Mouse (Mus musculus) embryonic stem cell, embryonic (primary cell): ENCODE measurements at regions not wholly inside any gene's neighbourhood (a gene's known extent, or its start where the extent isn't known, plus 50 kb on each side); places are given as distances from the start of the nearest gene placed in this dataset.
"Not testable (repeated sequence)": the region's sequence is repeated elsewhere in the genome, so short reads cannot be mapped to it uniquely, and the experiment has no call there.

Experiments
- CTCF ChIA-PET, 4 experiments: fragments of 300-600 bp in 2 of 4; fragments of 350-600 bp in 2 of 4; sonication (Branson Sonifier 250); formaldehyde crosslinking; loops; one replicate each; lab custom pipeline; 2022; ENCODE audit warnings: inconsistent platforms in 2 of 4; lab: Charles Lee
- POLR2A ChIA-PET, 4 experiments: fragments of 300-600 bp in 2 of 4; fragments of 350-600 bp in 2 of 4; sonication (Branson Sonifier 250); formaldehyde crosslinking; loops; one replicate each; lab custom pipeline; 2022; ENCODE audit warnings: antibody characterized with exemption in 4 of 4, inconsistent platforms in 1 of 4; lab: Charles Lee

GRCm38 (mm10) chr12:18606126-18606525, 91.8 kb downstream of the 5730507C01Rik start:
- ChIA-PET POLR2A (interaction anchor here in 1 of 4 experiments (0.7 kb wide), 1 partner anchor 226 kb away, joined by 4 read pairs; no protein-coding TSS in a partner anchor), CTCF (interaction anchor here in 1 of 4 experiments (0.7 to 1.0 kb wide), 2 partner anchors 91 to 944 kb away, joined by 3 to 4 read pairs; partner anchors contain the start of gene 5730507C01Rik)

GRCm38 (mm10) chr12:18609835-18610234, 95.5 kb downstream of the 5730507C01Rik start:
- POLR2A ChIA-PET = no interaction called here
- CTCF ChIA-PET = no interaction called here

- CTCF ChIA-PET = interaction anchor here in 1 of 4 experiments (0.6 kb wide), 1 partner anchor 95 kb away, joined by 3 read pairs; no protein-coding TSS in a partner anchor
These were observed 96.3 kb downstream of the 5730507C01Rik start for GRCm38 (mm10) chr12:18610581-18610980.

More at GRCm38 (mm10) chr12:18610581-18610980, 96.3 kb downstream of the 5730507C01Rik start:
- POLR2A ChIA-PET = not testable (repeated sequence)
